In genomic region chr12:103313871-103314639, GRCm38 (mm10) we compare ENCODE assay signal across 12 mouse cellular contexts. TPM values are rescaled to one million over a fixed set of nuclear protein-coding genes. Genes with fewer than 3 reads are reported as not detected.
DNase-seq lines count a peak whose midpoint lies in the region; ATAC-seq and TF ChIP-seq lines count a peak whose summit lies in the region.
"Had no signal": no experiment of that assay in that cellular context is flagged by ENCODE, and none has a peak within 500 bp of the region (broad histone marks: within the 10 kb centered on the region; RNA-seq: fewer than 3 reads in every experiment).

No protein-coding gene starts in this region.

- H3K9me3 ChIP-seq in hindbrain, embryonic 11.5 days (ENCODE audit: control insufficient read depth, low read length): no peaks in the 10 kb centered on the region
- peaks cover 2% of the 10 kb centered on the region; the same call in 1 of the 2 replicates for H3K9me3 ChIP-seq in midbrain, embryonic 11.5 days (ENCODE audit: control insufficient read depth, low read length)
- H3K9me3 ChIP-seq in intestine, postnatal 0 days (ENCODE audit: control insufficient read depth): no peaks in the 10 kb centered on the region
- no peaks in the 10 kb centered on the region for H3K9me3 ChIP-seq in liver, postnatal 0 days (ENCODE audit: low read length)
- H3K9me3 ChIP-seq: heart, embryonic 15.5 days had no signal

- H3K36me3 ChIP-seq in hindbrain, embryonic 11.5 days (ENCODE audit: control insufficient read depth, insufficient read depth, low read length): no peaks in the 10 kb centered on the region
- no peaks in the 10 kb centered on the region for H3K36me3 ChIP-seq in midbrain, embryonic 11.5 days (ENCODE audit: control insufficient read depth, insufficient read depth, low read length)
- no peaks in the 10 kb centered on the region for H3K36me3 ChIP-seq in intestine, postnatal 0 days (ENCODE audit: control insufficient read depth, insufficient read depth)
- H3K36me3 ChIP-seq in liver, postnatal 0 days (replicated peaks; ENCODE audit: insufficient read depth, low read length): no peaks in the 10 kb centered on the region
- H3K36me3 ChIP-seq: embryonic facial prominence, embryonic 12.5 days; heart, embryonic 15.5 days had no signal

- peak overlapping the region; percentile 69 for H3K4me2 ChIP-seq in hindbrain, embryonic 11.5 days (replicated peaks; ENCODE audit: low read depth, low read length)
- H3K4me2 ChIP-seq in midbrain, embryonic 11.5 days: peak overlapping the region; percentile 82
- no peak overlapping the region for H3K4me2 ChIP-seq in intestine, postnatal 0 days (replicated peaks; ENCODE audit: low read depth)
- H3K4me2 ChIP-seq in liver, postnatal 0 days (ENCODE audit: low read depth, low read length): no peak overlapping the region

- H3K4me3 ChIP-seq in hindbrain, embryonic 11.5 days (ENCODE audit: low read depth, low read length): peak overlapping the region; percentile 39
- H3K4me3 ChIP-seq in midbrain, embryonic 11.5 days (ENCODE audit: low read depth, low read length): peak overlapping the region; percentile 42
- H3K4me3 ChIP-seq in intestine, postnatal 0 days (ENCODE audit: low read depth, low read length): no peak overlapping the region
- no peak overlapping the region for H3K4me3 ChIP-seq in liver, postnatal 0 days (ENCODE audit: low read depth, low read length)

- no peak for TF ChIP-seq EP300 in liver, postnatal 0 days (IDR thresholded peaks at IDR 0.05; ENCODE audit: low read depth)

- peak; percentile 12 for DNase-seq in gastrocnemius, adult 18-20 months (ENCODE audit: low spot score)
- DNase-seq in gastrocnemius, adult 8-10 months (ENCODE audit: low spot score in 2 of 2): no peak
- peak; percentile 76 for DNase-seq in embryo, embryonic 10 days (ENCODE audit: low spot score)
- DNase-seq in hindbrain, embryonic 11.5 days (ENCODE audit: low spot score): peak; percentile 75
- DNase-seq in midbrain, embryonic 11.5 days (ENCODE audit: low spot score, missing footprints): peak; percentile 97
- DNase-seq in liver, postnatal 0 days: no peak
- DNase-seq in layer of hippocampus, adult 9-10 months (ENCODE audit: low spot score): no peak

- H3K27ac ChIP-seq in hindbrain, embryonic 11.5 days (ENCODE audit: low read depth, low read length): peak overlapping the region; percentile 93
- H3K27ac ChIP-seq in midbrain, embryonic 11.5 days (ENCODE audit: low read depth, low read length): peak overlapping the region; percentile 91
- H3K27ac ChIP-seq in intestine, postnatal 0 days (ENCODE audit: low read depth, low read length): no peak overlapping the region
- H3K27ac ChIP-seq in liver, postnatal 0 days (ENCODE audit: low read depth): no peak overlapping the region
- H3K27ac ChIP-seq: embryonic facial prominence, embryonic 12.5 days; heart, embryonic 15.5 days; left cerebral cortex, adult 2 months had no signal

- ATAC-seq in hindbrain, embryonic 11.5 days (ENCODE audit: low FRiP score): peak; percentile 78
- peak; percentile 75 for ATAC-seq in midbrain, embryonic 11.5 days (ENCODE audit: low FRiP score)
- no peak for ATAC-seq in intestine, postnatal 0 days
- no peak for ATAC-seq in liver, postnatal 0 days

- 25% methylated on average over 21 of the region's 21 CpGs for WGBS in hindbrain, embryonic 11.5 days
- 12% methylated on average over 21 of the region's 21 CpGs for WGBS in midbrain, embryonic 11.5 days
- 67% methylated on average over 21 of the region's 21 CpGs for WGBS in intestine, postnatal 0 days
- 77% methylated on average over 21 of the region's 21 CpGs for WGBS in liver, postnatal 0 days (ENCODE audit: insufficient replicate concordance)

- H3K27me3 ChIP-seq in hindbrain, embryonic 11.5 days (ENCODE audit: control insufficient read depth, insufficient read depth, low read length): peaks cover 3% of the 10 kb centered on the region; the same call in 1 of the 2 replicates
- H3K27me3 ChIP-seq in midbrain, embryonic 11.5 days (ENCODE audit: control insufficient read depth, insufficient read depth, low read length): no peaks in the 10 kb centered on the region
- H3K27me3 ChIP-seq in intestine, postnatal 0 days (replicated peaks; ENCODE audit: control insufficient read depth, insufficient read depth, low read length): peaks cover 4% of the 10 kb centered on the region; the same call in 1 of the 2 replicates
- H3K27me3 ChIP-seq in liver, postnatal 0 days (ENCODE audit: insufficient read depth, low read length): peaks cover 19% of the 10 kb centered on the region

- H3K4me1 ChIP-seq in hindbrain, embryonic 11.5 days (replicated peaks; ENCODE audit: control insufficient read depth, insufficient read depth, low read length): peaks cover 10% of the 10 kb centered on the region
- H3K4me1 ChIP-seq in midbrain, embryonic 11.5 days (ENCODE audit: control insufficient read depth, insufficient read depth, low read length): peaks cover 43% of the 10 kb centered on the region
- H3K4me1 ChIP-seq in intestine, postnatal 0 days (replicated peaks; ENCODE audit: control insufficient read depth, insufficient read depth, low read length): no peaks in the 10 kb centered on the region
- H3K4me1 ChIP-seq in liver, postnatal 0 days (ENCODE audit: insufficient read depth): peaks cover 7% of the 10 kb centered on the region

- no peak for TF ChIP-seq CTCF in intestine, postnatal 0 days (IDR thresholded peaks at IDR 0.05; ENCODE audit: low read depth)
- TF ChIP-seq CTCF in liver, postnatal 0 days (IDR thresholded peaks at IDR 0.05; ENCODE audit: low read depth): no peak

- H3K9ac ChIP-seq in hindbrain, embryonic 11.5 days (ENCODE audit: low read depth, low read length): peak overlapping the region; percentile 34
- H3K9ac ChIP-seq in midbrain, embryonic 11.5 days (ENCODE audit: low read length): peak overlapping the region; percentile 65
- H3K9ac ChIP-seq in intestine, postnatal 0 days (ENCODE audit: low read depth, low read length): no peak overlapping the region
- H3K9ac ChIP-seq in liver, postnatal 0 days (replicated peaks): no peak overlapping the region
- H3K9ac ChIP-seq: heart, embryonic 15.5 days had no signal

RNA-seq across cellular contexts. Expression of gene Fam181a, which starts 3.3 kb away (rescaled TPM):
- total RNA-seq in gastrocnemius, adult 18-20 months (2021): not detected
- not detected for total RNA-seq in gastrocnemius, adult 8-10 months (2022)
- 16.6 and 23.8 TPM in 2 replicates for polyA plus RNA-seq in hindbrain, embryonic 11.5 days (2014; fragmentation: Nextera tagmentation; extraction: Ambion mirVana)
- 47.3 and 57.7 TPM in 2 replicates for polyA plus RNA-seq in midbrain, embryonic 11.5 days (2014; fragmentation: Nextera tagmentation; extraction: Ambion mirVana)
- polyA plus RNA-seq in intestine, postnatal 0 days (2015; fragmentation: Nextera tagmentation; extraction: Ambion mirVana): not detected in 2 replicates
- not detected in 2 replicates for polyA plus RNA-seq in liver, postnatal 0 days (2015; fragmentation: Nextera tagmentation; extraction: Ambion mirVana)
- polyA plus RNA-seq: heart, embryonic 15.5 days; spleen, adult 2 months had no signal

RNA-seq across cellular contexts. Expression of gene Asb2, which starts 41.7 kb away (rescaled TPM):
- 100 to 1,000 TPM; 852 to 871 TPM for total RNA-seq in gastrocnemius, adult 18-20 months (2021)
- total RNA-seq in gastrocnemius, adult 8-10 months (2022): 100 to 1,000 TPM; 524 to 740 (median 599) TPM
- polyA plus RNA-seq in hindbrain, embryonic 11.5 days (2014; fragmentation: Nextera tagmentation; extraction: Ambion mirVana): 0.54 and 1.0 TPM in 2 replicates
- 0.58 and 0.77 TPM in 2 replicates for polyA plus RNA-seq in midbrain, embryonic 11.5 days (2014; fragmentation: Nextera tagmentation; extraction: Ambion mirVana)
- 15.1 and 18.5 TPM in 2 replicates for polyA plus RNA-seq in intestine, postnatal 0 days (2015; fragmentation: Nextera tagmentation; extraction: Ambion mirVana)
- polyA plus RNA-seq in liver, postnatal 0 days (2015; fragmentation: Nextera tagmentation; extraction: Ambion mirVana): 5.7 and 5.9 TPM in 2 replicates

Comparison
In these comparisons a context has a peak if more than half of its experiments do, and no peak if none do; other contexts are left out.
1. DNase-seq: peak in gastrocnemius, adult 18-20 months (single experiment), embryo, embryonic 10 days (single experiment), hindbrain, embryonic 11.5 days (single experiment) and midbrain, embryonic 11.5 days (single experiment); none in gastrocnemius, adult 8-10 months (0 of 2), liver, postnatal 0 days (single experiment) and layer of hippocampus, adult 9-10 months (single experiment).
2. ATAC-seq: peak in hindbrain, embryonic 11.5 days (single experiment) and midbrain, embryonic 11.5 days (single experiment); none in intestine, postnatal 0 days (single experiment) and liver, postnatal 0 days (single experiment).
3. H3K27ac ChIP-seq: peak in hindbrain, embryonic 11.5 days (single experiment) and midbrain, embryonic 11.5 days (single experiment); none in intestine, postnatal 0 days (single experiment) and liver, postnatal 0 days (single experiment).
4. H3K4me2 ChIP-seq: peak in hindbrain, embryonic 11.5 days (single experiment) and midbrain, embryonic 11.5 days (single experiment); none in intestine, postnatal 0 days (single experiment) and liver, postnatal 0 days (single experiment).
5. H3K4me3 ChIP-seq: peak in hindbrain, embryonic 11.5 days (single experiment) and midbrain, embryonic 11.5 days (single experiment); none in intestine, postnatal 0 days (single experiment) and liver, postnatal 0 days (single experiment).
6. H3K9ac ChIP-seq: peak in hindbrain, embryonic 11.5 days (single experiment) and midbrain, embryonic 11.5 days (single experiment); none in intestine, postnatal 0 days (single experiment) and liver, postnatal 0 days (single experiment).
7. RNA of gene Fam181a, which starts 3.3 kb away (polyA plus RNA-seq): 47.3 to 57.7 TPM in midbrain, embryonic 11.5 days and 16.6 to 23.8 TPM in hindbrain, embryonic 11.5 days; not detected in intestine, postnatal 0 days and not detected in liver, postnatal 0 days; every median in the first group is over 10 times any median in the second.